Mouse (Mus musculus) left cerebral cortex, postnatal 10 days (tissue): ENCODE measurements around the gene Polr2j. TPM values are rescaled to one million over a fixed set of nuclear protein-coding genes. Genes with fewer than 3 reads are reported as not detected.
"Not testable (repeated sequence)": the region's sequence is repeated elsewhere in the genome, so short reads cannot be mapped to it uniquely, and the experiment has no call there.

Source experiments
- DNase-seq, 2 experiments: peaks; one replicate each; pipeline ENCODE4 v3.0.0; 2021 to 2022; ENCODE audit warnings: low spot score in 2 of 2, mixed read lengths in 1 of 2; ENCODE audit errors: extremely low spot score in 1 of 2
- intact Hi-C: fragments of 180-260 bp; cut with DNase I; formaldehyde crosslinking; loops from one replicate; pipeline ENCODE4 v1.15.1; 2025
- total RNA-seq, 2 experiments: library from RNA; stranded (reverse); gene quantifications; 2 replicates each; pipeline ENCODE4 v1.2.3; 2021

Polr2j gene
- total RNA-seq, 2 experiments from 2014 or later, result 82.2 to 91.6 TPM

GRCm38 (mm10) chr5:136098536-136098935 lies 17.9 kb upstream of the Polr2j start:
- DNase-seq, result no peak
- intact Hi-C loops, result no loop called here

GRCm38 (mm10) chr5:136102099-136102820 lies 14.2 kb upstream of the Polr2j start:
- intact Hi-C loops, result no loop called here

GRCm38 (mm10) chr5:136104511-136104910 lies 11.9 kb upstream of the Polr2j start:
- DNase-seq, result no peak
- intact Hi-C loops, result no loop called here

More at GRCm38 (mm10) chr5:136102099-136102820, 14.2 kb upstream of the Polr2j start:
- DNase-seq, result peak; percentile 62 to 85

- intact Hi-C loops, result no loop called here
- no peak for DNase-seq
These were observed 7.9 kb upstream of the Polr2j start for GRCm38 (mm10) chr5:136108486-136108885.

GRCm38 (mm10) chr5:136109042-136109441 lies 7.4 kb upstream of the Polr2j start:
- intact Hi-C loops, result no loop called here
- DNase-seq, result no peak

GRCm38 (mm10) chr5:136113546-136113945 lies 2.9 kb upstream of the Polr2j start:
- DNase-seq, intact Hi-C loops: not testable (repeated sequence)

- intact Hi-C loops, result no loop called here
- no peak for DNase-seq
These were observed 317 bp downstream of the Polr2j start for GRCm38 (mm10) chr5:136116784-136117112.

- intact Hi-C loops, result no loop called here
These were observed 5.7 kb downstream of the Polr2j start for GRCm38 (mm10) chr5:136122165-136122564.

GRCm38 (mm10) chr5:136135571-136136291 lies 19.3 kb downstream of the Polr2j start, which contains the start of the genes Lrwd1 and Alkbh4:
Gene Lrwd1, minus strand, starts transcription at chr5:136136074.
Gene Alkbh4, plus strand, starts transcription at chr5:136136146.
- DNase-seq, result peak; percentile 95 to 98
- intact Hi-C loops, result loop anchor here (1.0 to 2.0 kb wide), 2 partner anchors 34 to 51 kb away; no protein-coding TSS in a partner anchor

More at GRCm38 (mm10) chr5:136122165-136122564, 5.7 kb downstream of the Polr2j start:
- DNase-seq, result no peak

GRCm38 (mm10) chr5:136136292-136136990 lies 20.0 kb downstream of the Polr2j start:
- intact Hi-C loops, result loop anchor here (1.0 kb wide), 1 partner anchor 33 kb away; no protein-coding TSS in a partner anchor
- no peak for DNase-seq

GRCm38 (mm10) chr5:136137658-136138274 lies 21.3 kb downstream of the Polr2j start:
- peak in 1 of 2 experiments; percentile 69 for DNase-seq
- intact Hi-C loops, result no loop called here

GRCm38 (mm10) chr5:136139393-136139792 lies 23.0 kb downstream of the Polr2j start:
- intact Hi-C loops, result no loop called here
- DNase-seq, result no peak

GRCm38 (mm10) chr5:136140057-136140482 lies 23.6 kb downstream of the Polr2j start:
- DNase-seq, result peak; percentile 42 to 57
- intact Hi-C loops, result no loop called here

GRCm38 (mm10) chr5:136142746-136143145 lies 26.3 kb downstream of the Polr2j start:
- intact Hi-C loops, result no loop called here
- no peak for DNase-seq

GRCm38 (mm10) chr5:136143161-136143755 lies 26.8 kb downstream of the Polr2j start:
- DNase-seq, result no peak
- intact Hi-C loops, result no loop called here

- no peak for DNase-seq
- intact Hi-C loops, result no loop called here
These were observed 28.4 kb downstream of the Polr2j start for GRCm38 (mm10) chr5:136144606-136145430.

- intact Hi-C loops, result no loop called here
- no peak for DNase-seq
These were observed 30.5 kb downstream of the Polr2j start for GRCm38 (mm10) chr5:136146936-136147335.

- intact Hi-C loops, result no loop called here
- DNase-seq, result no peak
These were observed 31.3 kb downstream of the Polr2j start for GRCm38 (mm10) chr5:136147704-136148103.
